Mouse (Mus musculus) liver, embryonic 14.5 days (tissue): Measurements from ENCODE around the gene Crlf1. TPM values are rescaled to one million over a fixed set of nuclear protein-coding genes. Genes with fewer than 3 reads are reported as not detected.

Source experiments
- ATAC-seq: fragments of 200-750 bp; cut with Nextera tagmentation; 2 replicates; pipeline ENCODE4 v1.8.0; 2017; ENCODE audit warnings: moderate number of reproducible peaks, mild to moderate bottlenecking, moderate library complexity; ENCODE audit not compliant: insufficient read depth
- DNase-seq, 3 experiments: peaks; one replicate each; pipeline ENCODE4 v3.0.0-alpha.2; 2012 to 2013; ENCODE audit warnings: low read depth in 3 of 3, low spot score in 3 of 3
- H3K27ac ChIP-seq: fragments of 300-500 bp; sonication (generic); 2 replicates; pipeline ENCODE4 v1.5.1; 2014; ENCODE audit warnings: moderate library complexity, mild to moderate bottlenecking, control low read depth, inconsistent platforms
- H3K27me3 ChIP-seq: fragments of 300-500 bp; sonication (generic); 2 replicates; pipeline ENCODE4 v1.6.1; 2014; ENCODE audit warnings: mild to moderate bottlenecking, low read length, moderate library complexity; ENCODE audit not compliant: control insufficient read depth, insufficient read depth
- H3K36me3 ChIP-seq: fragments of 300-500 bp; sonication (generic); replicated peaks from 2 replicates; pipeline ENCODE4 v1.6.1; 2014; ENCODE audit warnings: low read depth; ENCODE audit not compliant: control insufficient read depth, insufficient read depth
- H3K4me1 ChIP-seq, 2 experiments: fragments of 200-500 bp in 1 of 2; fragments of 300-500 bp in 1 of 2; sonication (generic) in 1 of 2; replicated peaks; 2 replicates each; pipeline ENCODE4 v1.6.1; 2012 to 2014; ENCODE audit warnings: antibody characterized with exemption in 1 of 2, inconsistent platforms in 1 of 2, low read length in 1 of 2; ENCODE audit not compliant: control insufficient read depth in 2 of 2, insufficient read depth in 2 of 2
- H3K4me2 ChIP-seq: fragments of 300-500 bp; sonication (generic); 2 replicates; pipeline ENCODE4 v1.6.1; 2014; ENCODE audit warnings: low read depth, mild to moderate bottlenecking, control low read depth, moderate library complexity
- H3K4me3 ChIP-seq, 2 experiments: fragments of 200-500 bp in 1 of 2; fragments of 300-500 bp in 1 of 2; sonication (generic) in 1 of 2; 2 replicates each; pipeline ENCODE4 v1.5.1; 2012 to 2014; ENCODE audit warnings: low read depth in 2 of 2, low read length in 2 of 2, mild to moderate bottlenecking in 2 of 2, control low read depth in 1 of 2, inconsistent platforms in 1 of 2, moderate library complexity in 1 of 2; ENCODE audit not compliant: insufficient read depth in 1 of 2
- H3K9ac ChIP-seq: fragments of 300-500 bp; sonication (generic); replicated peaks from 2 replicates; pipeline ENCODE4 v1.6.1; 2014; ENCODE audit warnings: mild to moderate bottlenecking, control low read depth, moderate library complexity
- H3K9me3 ChIP-seq: fragments of 300-500 bp; sonication (generic); 2 replicates; pipeline ENCODE4 v1.6.1; 2016; ENCODE audit warnings: low read length, mixed read lengths; ENCODE audit not compliant: control insufficient read depth
- CTCF ChIP-seq: IDR thresholded peaks from 2 replicates; pipeline ENCODE4 v1.5.1; 2016; ENCODE audit warnings: antibody characterized with exemption, low read depth, control low read depth
- EP300 ChIP-seq: IDR thresholded peaks from 2 replicates; pipeline ENCODE4 v1.6.1; 2016; ENCODE audit warnings: antibody characterized with exemption, low read depth
- WGBS: fragments of 180-500 bp; shearing (Covaris S2); extraction: QIAGEN DNeasy Blood & Tissue Kit; methylation state at CpG from one replicate; pipeline ENCODE4 v1.1.7; 2014; ENCODE audit not compliant: insufficient replicate concordance; 5-methylcytosine and 5-hydroxymethylcytosine counted together
- polyA plus RNA-seq, 2 experiments: library from polyadenylated mRNA; depleted of rRNA in 1 of 2; stranded (reverse) in 1 of 2; unstranded in 1 of 2; fragments of >200 nt; fragmentation: Nextera tagmentation in 1 of 2; extraction: Ambion mirVana in 1 of 2; gene quantifications; 2 replicates each; pipeline versions ENCODE4 v1.2.1 to v1.2.3; 2012 to 2014

The Crlf1 gene
- polyA plus RNA-seq, 2 experiments: 1.9 to 3.7 TPM

DNA sequence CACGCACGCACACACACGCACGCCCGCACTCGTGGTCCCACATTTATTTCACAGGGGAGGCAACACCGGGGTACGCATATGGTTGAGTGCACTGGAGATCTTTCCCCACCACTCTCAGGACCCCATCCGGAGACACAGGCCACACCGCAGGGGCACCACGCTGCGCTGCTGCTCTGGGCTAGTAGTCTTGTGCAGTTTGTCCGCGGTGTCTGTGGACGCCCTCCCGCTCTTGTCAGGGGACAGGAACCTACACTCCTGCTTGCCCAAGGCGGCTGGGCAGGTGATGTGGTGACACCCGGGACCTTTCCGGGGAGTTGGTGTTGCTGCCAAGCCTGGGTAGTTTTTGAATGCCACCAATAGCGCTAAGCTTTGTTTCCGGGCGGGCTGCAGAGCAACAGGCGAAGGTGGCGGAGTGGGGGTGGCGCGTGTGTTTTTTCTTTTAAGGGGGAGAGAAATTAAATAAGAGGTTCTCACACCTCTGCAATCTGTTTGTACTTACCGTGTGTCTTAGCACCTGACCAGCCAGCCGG lies 1.5 kb downstream of the Crlf1 start:
- H3K27ac ChIP-seq: no peak overlapping the region
- TF ChIP-seq EP300 (no peak), CTCF (no peak)
- H3K9ac ChIP-seq: no peak overlapping the region
- H3K4me1 ChIP-seq: peaks cover 0 to 2% of the 10 kb centered on the region in 2 experiments; a peak in 2 of 4 replicates
- H3K27me3 ChIP-seq: peaks cover 89% of the 10 kb centered on the region
- DNase-seq (no peak), ATAC-seq (no peak)
- H3K9me3 ChIP-seq: no peaks in the 10 kb centered on the region
- WGBS: 5% methylated on average over 28 of the region's 28 CpGs
- H3K4me2 ChIP-seq: no peak overlapping the region
- no peak overlapping the region for H3K4me3 ChIP-seq
- H3K36me3 ChIP-seq: no peaks in the 10 kb centered on the region

DNA sequence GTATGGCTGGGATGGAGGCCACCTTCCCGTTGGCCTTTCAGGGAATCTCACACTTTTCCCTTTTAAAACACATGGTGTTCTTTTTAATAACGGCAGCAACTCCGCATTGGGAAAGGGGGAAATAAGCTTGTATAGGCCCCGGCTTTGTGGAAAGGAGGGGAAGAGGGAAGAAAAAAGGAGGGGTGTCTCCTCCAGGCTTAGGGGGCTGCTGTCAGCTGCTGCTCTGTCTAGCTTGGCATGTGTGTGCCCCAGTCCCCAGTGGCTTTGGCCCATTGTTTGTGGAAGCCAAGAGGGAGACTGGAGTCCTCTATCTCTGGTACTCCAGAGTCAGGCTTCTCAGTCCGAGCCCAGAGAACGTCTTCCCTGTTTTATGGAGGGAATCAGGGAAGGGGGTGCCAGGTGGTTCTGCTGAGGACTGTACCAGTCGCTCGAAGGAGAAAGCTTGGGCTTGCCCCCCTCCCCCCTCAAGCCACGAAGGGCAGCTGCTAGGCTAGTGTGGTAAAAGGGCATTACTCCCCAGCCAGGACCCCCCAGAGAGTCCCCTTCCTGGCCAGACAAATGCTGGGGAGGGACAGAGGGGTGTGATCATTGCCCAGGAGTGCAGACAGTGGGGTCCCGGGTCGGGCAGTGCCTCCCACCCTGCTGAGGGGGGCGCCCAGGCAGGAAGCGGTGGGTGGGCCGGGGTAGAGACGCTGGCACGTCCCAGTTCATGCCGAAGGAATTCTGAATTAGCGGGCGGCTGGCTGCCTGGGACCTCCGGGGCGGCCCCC lies 2.2 kb downstream of the Crlf1 start:
- no peak for DNase-seq
- ATAC-seq: no peak
- Histone ChIP-seq H3K4me3 (no peak overlapping the region), H3K27ac (no peak overlapping the region), H3K9ac (no peak overlapping the region), H3K4me1 (peaks cover 7 to 9% of the 10 kb centered on the region in 2 experiments), H3K4me2 (no peak overlapping the region), H3K27me3 (peaks cover 82% of the 10 kb centered on the region), H3K36me3 (no peaks in the 10 kb centered on the region), H3K9me3 (no peaks in the 10 kb centered on the region)
- TF ChIP-seq CTCF (no peak), EP300 (no peak)
- WGBS: 4% methylated on average over 21 of the region's 21 CpGs

DNA sequence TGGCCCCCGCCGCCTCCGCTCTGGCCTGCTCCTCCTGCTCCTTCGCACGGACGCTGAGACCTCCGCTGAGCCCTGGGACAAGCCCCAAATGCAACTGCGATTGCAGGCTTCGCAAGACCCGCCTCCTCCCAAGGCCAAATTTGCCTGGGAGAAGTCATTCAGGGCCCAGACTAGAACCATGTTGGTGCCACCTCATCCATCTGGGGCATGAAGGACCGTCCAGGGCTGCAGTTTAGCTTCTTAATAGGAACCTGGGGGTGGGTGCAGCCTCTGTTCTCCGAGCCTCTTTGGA lies 2.8 kb downstream of the Crlf1 start:
- Histone ChIP-seq H3K36me3 (no peaks in the 10 kb centered on the region), H3K9me3 (no peaks in the 10 kb centered on the region), H3K27me3 (peaks cover 76% of the 10 kb centered on the region), H3K4me1 (peaks cover 12 to 15% of the 10 kb centered on the region in 2 experiments), H3K27ac (no peak overlapping the region), H3K4me2 (no peak overlapping the region), H3K9ac (no peak overlapping the region), H3K4me3 (no peak overlapping the region)
- no peak for DNase-seq
- TF ChIP-seq CTCF: no peak
- no peak for TF ChIP-seq EP300
- 11% methylated on average over 12 of the region's 12 CpGs for WGBS
- ATAC-seq: no peak

DNA sequence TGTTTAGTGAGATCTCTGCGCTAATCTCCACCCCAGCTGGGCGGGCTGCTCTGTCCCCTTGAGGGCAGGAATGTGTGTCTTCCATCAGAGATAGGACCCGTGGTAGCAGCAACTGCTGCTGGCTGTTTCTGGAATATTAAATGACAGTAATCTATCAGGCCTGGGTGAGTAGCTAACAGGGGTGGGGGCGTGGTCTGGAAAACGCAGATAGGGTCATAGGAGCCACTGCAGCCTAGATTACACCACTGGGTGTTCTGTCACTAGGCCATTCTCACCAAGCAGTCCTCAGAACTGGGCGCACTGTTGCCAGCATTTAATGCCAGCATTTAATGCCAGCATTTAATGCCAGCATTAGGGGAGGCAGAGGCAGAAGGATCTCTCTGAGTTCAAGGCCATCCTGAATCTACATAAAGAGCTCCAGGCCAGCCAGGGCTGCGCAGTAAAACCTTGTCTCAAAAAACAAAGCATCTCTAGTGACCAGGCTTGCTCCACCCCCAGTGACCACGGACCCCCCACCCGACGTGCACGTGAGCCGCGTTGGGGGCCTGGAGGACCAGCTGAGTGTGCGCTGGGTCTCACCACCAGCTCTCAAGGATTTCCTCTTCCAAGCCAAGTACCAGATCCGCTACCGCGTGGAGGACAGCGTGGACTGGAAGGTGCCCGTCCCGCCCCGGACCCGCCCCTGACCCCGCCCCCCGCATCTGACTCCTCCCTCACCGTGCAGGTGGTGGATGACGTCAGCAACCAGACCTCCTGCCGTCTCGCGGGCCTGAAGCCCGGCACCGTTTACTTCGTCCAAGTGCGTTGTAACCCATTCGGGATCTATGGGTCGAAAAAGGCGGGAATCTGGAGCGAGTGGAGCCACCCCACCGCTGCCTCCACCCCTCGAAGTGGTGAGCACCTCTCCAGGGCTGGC lies 7.7 kb downstream of the Crlf1 start:
- peak; percentile 74 for TF ChIP-seq EP300
- TF ChIP-seq CTCF: no peak
- H3K9ac ChIP-seq: peak overlapping the region; percentile 59

More for the DNA sequence above, 7.7 kb downstream of the Crlf1 start:
- H3K36me3 ChIP-seq: no peaks in the 10 kb centered on the region
- H3K27me3 ChIP-seq: peaks cover 33% of the 10 kb centered on the region
- H3K9me3 ChIP-seq: no peaks in the 10 kb centered on the region
- 4% methylated on average over 39 of the region's 39 CpGs for WGBS
- H3K4me3 ChIP-seq: peak overlapping the region; percentile 39 to 55
- DNase-seq: peak; percentile 58 to 69 (median 66)
- peak overlapping the region; percentile 72 for H3K27ac ChIP-seq
- H3K4me2 ChIP-seq: peak overlapping the region; percentile 74
- peak; percentile 86 for ATAC-seq
- peaks cover 34 to 41% of the 10 kb centered on the region in 2 experiments for H3K4me1 ChIP-seq
